Mouse (Mus musculus) layer of hippocampus, adult 9-10 months (tissue): Measurements from ENCODE around the gene St5.

Source experiments
- DNase-seq: peaks from one replicate; pipeline ENCODE4 v3.0.0; 2022; ENCODE audit warnings: low spot score

Gene St5

DNA sequence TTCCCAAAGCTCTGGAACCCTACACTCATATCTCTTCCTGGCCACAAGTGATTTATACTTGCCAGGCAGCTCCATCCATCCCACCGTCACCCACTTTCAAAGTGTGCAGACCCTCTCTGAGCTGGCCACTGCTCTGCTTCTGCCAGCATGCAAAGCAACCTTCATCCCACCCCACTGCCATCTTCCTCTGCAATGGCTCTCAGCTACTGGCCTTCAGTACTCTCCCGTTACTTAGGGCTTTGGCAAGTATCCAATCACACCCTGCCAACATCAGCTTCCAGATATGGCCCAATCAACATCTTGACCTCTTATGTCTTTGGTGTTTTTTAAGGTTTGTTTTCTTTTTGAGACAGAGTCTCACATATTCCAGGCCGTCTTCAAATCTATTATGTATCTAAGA, 225.5 kb downstream of the St5 start:
- DNase-seq: no peak
